Mouse (Mus musculus) heart, adult 2 months (tissue): ENCODE results near the gene Rprd1b. TPM values are rescaled to one million over a fixed set of nuclear protein-coding genes. Genes with fewer than 3 reads are reported as not detected.
A peak's percentile ranks its signal among the peaks of the same experiment; 100 is the strongest.

Experiments
- DNase-seq, 2 experiments: peaks; one replicate each; pipeline ENCODE4 v3.0.0; 2021
- H3K27ac ChIP-seq: fragments of 200-600 bp; 2 replicates; pipeline ENCODE4 v1.8.1; 2022
- H3K27me3 ChIP-seq: fragments of 200-500 bp; 2 replicates; pipeline ENCODE4 v1.6.1; 2012; ENCODE audit warnings: mild to moderate bottlenecking, low read length, inconsistent platforms, mixed read lengths; ENCODE audit not compliant: control insufficient read depth, insufficient read depth
- H3K36me3 ChIP-seq: fragments of 200-500 bp; 2 replicates; pipeline ENCODE4 v1.6.1; 2012; ENCODE audit warnings: low read length, inconsistent platforms; ENCODE audit not compliant: control insufficient read depth, insufficient read depth
- H3K4me1 ChIP-seq: fragments of 200-500 bp; 2 replicates; pipeline ENCODE4 v1.6.1; 2011; ENCODE audit warnings: low read length; ENCODE audit not compliant: control insufficient read depth, insufficient read depth
- H3K4me3 ChIP-seq: fragments of 200-600 bp; 2 replicates; pipeline ENCODE4 v1.8.1; 2022
- H3K79me2 ChIP-seq: fragments of 200-500 bp; replicated peaks from 2 replicates; pipeline ENCODE4 v1.6.1; 2012; ENCODE audit warnings: mild to moderate bottlenecking, inconsistent platforms, low read length, moderate library complexity, mixed read lengths; ENCODE audit not compliant: control insufficient read depth, insufficient read depth
- H3K9ac ChIP-seq: fragments of 200-500 bp; 2 replicates; pipeline ENCODE4 v1.6.1; 2012; ENCODE audit warnings: low read depth, mild to moderate bottlenecking, control low read depth, inconsistent platforms, low read length, mixed read lengths
- CTCF ChIP-seq: fragments of 200-600 bp; IDR thresholded peaks from 2 replicates; pipeline ENCODE4 v1.8.1; 2022; ENCODE audit warnings: antibody characterized with exemption, mild to moderate bottlenecking, moderate library complexity
- EP300 ChIP-seq: fragments of 200-500 bp; IDR thresholded peaks from 2 replicates; pipeline ENCODE4 v1.6.1; 2011; ENCODE audit warnings: low read depth, low read length, control low read depth; ENCODE audit not compliant: insufficient read depth
- POLR2A ChIP-seq: fragments of 200-500 bp; IDR thresholded peaks from 2 replicates; pipeline ENCODE4 v1.6.1; 2011; ENCODE audit warnings: mild to moderate bottlenecking, low read depth, low read length, control low read depth; ENCODE audit not compliant: insufficient read depth
- WGBS: fragments of 180-500 bp; shearing (Covaris S2); methylation state at CpG from one replicate; pipeline ENCODE4 v1.1.7; 2018; 5-methylcytosine and 5-hydroxymethylcytosine counted together
- intact Hi-C: fragments of 180-260 bp; cut with DNase I; formaldehyde crosslinking; loops from one replicate; pipeline ENCODE4 v1.15.1; 2025
- polyA plus RNA-seq: library from polyadenylated mRNA; depleted of rRNA; stranded (reverse); fragments of >200 nt; gene quantifications from 2 replicates; pipeline ENCODE4 v1.2.3, GENCODE M21; 2012
- total RNA-seq, 2 experiments: library from RNA; stranded (reverse); gene quantifications; 2 replicates each; pipeline ENCODE4 v1.2.3; 2021

Rprd1b gene
- total and polyA plus RNA-seq, 3 experiments = 15.9 to 33.5 (median 32.9) TPM

DNA sequence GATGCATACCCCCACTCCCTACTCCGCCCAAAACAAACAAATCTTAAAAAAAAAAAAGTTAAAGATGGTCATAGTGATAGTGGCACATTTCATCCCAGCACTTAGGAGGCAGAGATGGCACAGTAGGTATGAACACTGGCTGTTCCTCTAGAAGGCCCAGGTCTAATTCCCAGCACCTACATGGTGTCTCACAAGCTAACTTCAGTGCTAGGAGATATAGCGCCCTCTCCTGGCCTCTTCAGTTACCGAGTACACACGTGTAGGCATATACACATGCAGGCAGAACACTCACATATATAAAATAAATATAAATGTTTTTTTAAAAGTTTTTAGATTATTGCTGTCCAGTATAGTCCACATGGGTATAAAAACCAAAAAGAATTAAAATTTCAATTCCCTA, 22.7 kb upstream of the Rprd1b start:
- TF ChIP-seq POLR2A (no peak), CTCF (peak; percentile 13; the same call in 1 of the 2 replicates)
- Histone ChIP-seq H3K4me1 (peaks cover 7% of the 10 kb centered on the region), H3K4me3 (no peak overlapping the region), H3K36me3 (no peaks in the 10 kb centered on the region; the same call in 1 of the 2 replicates), H3K79me2 (no peaks in the 10 kb centered on the region), H3K27me3 (no peaks in the 10 kb centered on the region), H3K9ac (no peak overlapping the region), H3K27ac (no peak overlapping the region)
- DNase-seq = no peak
- WGBS = 96% methylated on average over 4 of the region's 4 CpGs
- intact Hi-C loops = no loop called here

DNA sequence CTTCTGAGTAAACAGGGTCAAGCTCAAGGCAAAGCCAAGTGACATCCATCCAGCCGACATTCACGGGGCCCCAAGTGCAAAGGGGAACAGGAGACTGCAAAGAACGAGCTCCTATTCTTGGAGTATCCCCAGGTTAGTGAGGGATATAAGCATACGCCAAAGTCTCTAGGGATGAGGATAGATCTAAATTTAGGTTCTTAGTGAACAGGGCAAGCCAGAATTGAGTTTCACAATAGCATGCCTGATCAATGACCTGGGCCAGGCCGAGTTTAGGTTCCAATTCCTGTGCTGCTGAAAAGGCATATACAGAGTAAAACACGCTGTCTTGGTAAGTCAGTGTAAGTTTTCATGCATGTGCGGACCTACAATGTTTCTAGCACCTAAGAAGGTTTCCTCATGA, 18.9 kb upstream of the Rprd1b start:
- Histone ChIP-seq H3K4me1 (peaks cover 7% of the 10 kb centered on the region), H3K9ac (no peak overlapping the region), H3K36me3 (no peaks in the 10 kb centered on the region; the same call in 1 of the 2 replicates), H3K27me3 (no peaks in the 10 kb centered on the region), H3K4me3 (no peak overlapping the region), H3K79me2 (no peaks in the 10 kb centered on the region), H3K27ac (peak overlapping the region; percentile 59)
- TF ChIP-seq CTCF (no peak), POLR2A (no peak), EP300 (no peak)
- DNase-seq = peak; percentile 28 to 31
- 49% methylated on average over 7 of the region's 7 CpGs for WGBS
- intact Hi-C loops = no loop called here

DNA sequence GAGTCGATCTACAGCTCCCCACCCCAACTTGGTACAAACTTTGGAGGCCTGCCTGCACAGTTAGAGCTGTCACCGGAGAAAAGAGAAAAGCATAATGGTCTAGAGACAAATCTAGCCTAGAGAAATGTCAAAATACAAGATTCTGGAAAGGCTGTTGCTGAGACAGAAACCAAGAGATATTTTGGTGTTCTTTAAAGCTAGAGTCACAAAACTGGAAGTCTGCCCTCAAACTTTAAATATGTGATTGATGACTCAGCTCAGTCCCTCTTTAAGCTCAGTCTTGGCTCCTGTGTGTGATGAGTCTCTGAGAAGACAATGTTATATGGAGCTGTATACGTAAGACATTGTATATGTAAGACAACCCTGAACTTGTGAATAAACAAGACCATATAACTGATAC, 15.7 kb upstream of the Rprd1b start:
- intact Hi-C loops = no loop called here
- no peaks in the 10 kb centered on the region; the same call in 1 of the 2 replicates for H3K79me2 ChIP-seq
- no peak for DNase-seq
- H3K36me3 ChIP-seq = no peaks in the 10 kb centered on the region; the same call in 1 of the 2 replicates
- H3K4me1 ChIP-seq = peaks cover 5% of the 10 kb centered on the region
- H3K27ac ChIP-seq = no peak overlapping the region
- H3K4me3 ChIP-seq = no peak overlapping the region
- H3K27me3 ChIP-seq = no peaks in the 10 kb centered on the region
- no peak overlapping the region for H3K9ac ChIP-seq
- 86% methylated on average over 3 of the region's 3 CpGs for WGBS
- TF ChIP-seq CTCF = no peak

DNA sequence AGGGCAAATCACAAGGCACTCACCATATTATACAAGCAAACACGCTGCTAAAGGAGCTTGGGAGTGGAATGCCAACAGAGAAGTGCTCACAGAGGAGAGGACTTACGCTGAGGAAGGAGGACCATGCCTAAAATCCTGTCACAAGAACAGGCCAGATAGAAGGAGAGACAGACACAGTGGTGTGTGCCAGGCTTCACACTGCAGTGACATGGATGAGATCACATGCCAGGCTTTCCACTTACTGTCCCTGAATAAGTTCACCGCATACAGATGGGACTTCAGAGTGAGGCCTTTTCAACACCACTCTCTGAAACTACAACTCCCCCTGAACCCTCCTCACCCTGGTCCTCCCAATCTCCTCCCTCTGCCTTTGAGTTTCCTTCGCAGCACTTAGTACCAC, 11.0 kb upstream of the Rprd1b start:
- intact Hi-C loops = no loop called here
- H3K4me1 ChIP-seq = no peaks in the 10 kb centered on the region; the same call in 1 of the 2 replicates
- DNase-seq = peak in 1 of 2 experiments; percentile 26
- no peaks in the 10 kb centered on the region; the same call in 1 of the 2 replicates for H3K36me3 ChIP-seq
- H3K4me3 ChIP-seq = no peak overlapping the region
- no peaks in the 10 kb centered on the region; the same call in 1 of the 2 replicates for H3K79me2 ChIP-seq
- H3K27me3 ChIP-seq = no peaks in the 10 kb centered on the region
- H3K9ac ChIP-seq = no peak overlapping the region
- 66% methylated on average over 4 of the region's 4 CpGs for WGBS
- TF ChIP-seq POLR2A (no peak), EP300 (0 out of 2 replicates have a peak, but pooled peaks have one; percentile 58)
- H3K27ac ChIP-seq = peak overlapping the region; percentile 38

DNA sequence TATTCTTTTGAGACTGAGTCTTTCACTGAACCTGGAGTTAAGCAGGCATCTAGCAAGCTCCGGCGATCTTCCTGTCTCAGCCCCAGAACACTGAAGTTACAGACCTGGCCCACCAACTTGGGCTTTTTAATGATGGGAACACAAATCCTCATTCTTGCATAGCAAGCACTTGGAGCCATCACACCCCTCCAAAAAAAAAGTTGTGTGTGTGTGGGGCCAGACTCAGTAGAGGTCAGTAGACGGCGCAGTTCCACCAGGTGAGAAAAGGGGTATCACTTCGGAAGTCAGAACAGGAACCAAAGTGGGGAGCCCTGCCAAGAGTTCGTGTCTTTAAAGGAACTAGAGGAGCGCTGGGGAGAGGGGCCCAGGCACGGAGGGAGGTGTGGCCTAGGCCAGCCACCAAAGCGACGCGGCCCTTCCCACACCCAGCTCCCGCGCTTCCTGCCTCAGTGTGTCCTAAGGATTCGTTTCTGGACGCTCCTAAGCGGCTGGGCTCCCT, 393 bp upstream of the Rprd1b start:
- no peak; the same call in 1 of the 2 replicates for TF ChIP-seq POLR2A
- TF ChIP-seq EP300 = no peak
- TF ChIP-seq CTCF = peak; percentile 28
- 1% methylated on average over 16 of the region's 16 CpGs for WGBS
- Histone ChIP-seq H3K36me3 (peaks cover 8% of the 10 kb centered on the region), H3K4me3 (peak overlapping the region; percentile 69), H3K9ac (peak overlapping the region; percentile 57), H3K27ac (peak overlapping the region; percentile 99), H3K27me3 (no peaks in the 10 kb centered on the region), H3K79me2 (peaks cover 7% of the 10 kb centered on the region), H3K4me1 (peaks cover 6% of the 10 kb centered on the region)
- DNase-seq = no peak
- intact Hi-C loops = no loop called here

DNA sequence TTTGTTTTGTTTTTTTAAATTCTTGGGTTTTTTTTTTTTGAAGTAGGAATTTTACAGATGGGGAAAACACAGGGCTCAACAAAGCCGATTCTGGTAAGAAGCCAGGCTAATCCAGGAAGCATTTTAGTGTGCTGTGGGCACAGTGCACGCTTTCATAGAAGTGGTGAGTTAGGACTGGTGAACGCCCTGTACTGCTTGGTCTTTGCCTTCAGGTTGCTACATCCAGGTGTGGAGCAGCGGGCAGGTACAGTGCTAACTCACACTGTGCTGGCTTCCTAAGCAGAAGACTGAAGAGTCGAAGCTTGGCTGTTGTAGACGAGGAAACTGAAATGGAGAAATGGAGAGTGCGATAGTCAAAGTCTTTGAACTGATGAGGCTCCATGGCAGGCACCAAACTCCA, 1.7 kb downstream of the Rprd1b start:
- Histone ChIP-seq H3K4me3 (peak overlapping the region; percentile 69), H3K27me3 (no peaks in the 10 kb centered on the region), H3K79me2 (peaks cover 7% of the 10 kb centered on the region), H3K27ac (no peak overlapping the region), H3K36me3 (peaks cover 12% of the 10 kb centered on the region), H3K9ac (no peak overlapping the region), H3K4me1 (peaks cover 6% of the 10 kb centered on the region)
- 64% methylated on average over 7 of the region's 7 CpGs for WGBS
- intact Hi-C loops = no loop called here
- DNase-seq = no peak
- TF ChIP-seq EP300 = no peak
- no peak for TF ChIP-seq POLR2A
- TF ChIP-seq CTCF = no peak
